Mouse (Mus musculus): ENCODE results near the gene Picalm. TPM values are rescaled to one million over a fixed set of nuclear protein-coding genes. Genes with fewer than 3 reads are reported as not detected.

Gene Picalm
- polyA plus RNA-seq, 1 experiment: 185 TPM

GRCm38 (mm10) chr7:90124991-90125390, 5.0 kb upstream of the Picalm start:
- Histone ChIP-seq H3K27ac (ENCODE audit: control insufficient read depth, insufficient read depth, low read depth, low read length, poor library complexity) (no peak overlapping the region), H3K4me1 (ENCODE audit: control insufficient read depth, insufficient read depth, low read length) (no peaks in the 10 kb centered on the region), H3K4me3 (replicated peaks; ENCODE audit: control insufficient read depth, low read depth, low read length) (no peak overlapping the region)
- WGBS: 83% methylated on average over 5 of the region's 5 CpGs
- no peak for TF ChIP-seq CTCF (IDR thresholded peaks at IDR 0.05; ENCODE audit: control insufficient read depth, insufficient read depth, low read length)
- TF ChIP-seq POLR2A (IDR thresholded peaks at IDR 0.05; ENCODE audit: borderline replicate concordance, control insufficient read depth, low read depth, low read length): no peak

GRCm38 (mm10) chr7:90128631-90129200, 1.3 kb upstream of the Picalm start:
- Histone ChIP-seq H3K27ac (ENCODE audit: control insufficient read depth, insufficient read depth, low read depth, low read length, poor library complexity) (no peak overlapping the region; the same call in 1 of the 2 replicates), H3K4me3 (replicated peaks; ENCODE audit: control insufficient read depth, low read depth, low read length) (no peak overlapping the region), H3K4me1 (ENCODE audit: control insufficient read depth, insufficient read depth, low read length) (no peaks in the 10 kb centered on the region)
- TF ChIP-seq CTCF (IDR thresholded peaks at IDR 0.05; ENCODE audit: control insufficient read depth, insufficient read depth, low read length) (no peak), POLR2A (IDR thresholded peaks at IDR 0.05; ENCODE audit: borderline replicate concordance, control insufficient read depth, low read depth, low read length) (no peak)
- 59% methylated on average over 8 of the region's 8 CpGs for WGBS

GRCm38 (mm10) chr7:90129271-90129731, 712 bp upstream of the Picalm start:
- peak overlapping the region; percentile 100 for H3K27ac ChIP-seq (ENCODE audit: control insufficient read depth, insufficient read depth, low read depth, low read length, poor library complexity)
- TF ChIP-seq POLR2A (IDR thresholded peaks at IDR 0.05; ENCODE audit: borderline replicate concordance, control insufficient read depth, low read depth, low read length): no peak
- TF ChIP-seq CTCF (IDR thresholded peaks at IDR 0.05; ENCODE audit: control insufficient read depth, insufficient read depth, low read length): no peak
- WGBS: 0% methylated on average over 12 of the region's 12 CpGs
- no peaks in the 10 kb centered on the region; the same call in 1 of the 2 replicates for H3K4me1 ChIP-seq (ENCODE audit: control insufficient read depth, insufficient read depth, low read length)
- H3K4me3 ChIP-seq (replicated peaks; ENCODE audit: control insufficient read depth, low read depth, low read length): peak overlapping the region; percentile 78

- under 1% methylated on average over 39 of the region's 39 CpGs for WGBS
Measured at GRCm38 (mm10) chr7:90130501-90131375, 725 bp downstream of the Picalm start.

DNA sequence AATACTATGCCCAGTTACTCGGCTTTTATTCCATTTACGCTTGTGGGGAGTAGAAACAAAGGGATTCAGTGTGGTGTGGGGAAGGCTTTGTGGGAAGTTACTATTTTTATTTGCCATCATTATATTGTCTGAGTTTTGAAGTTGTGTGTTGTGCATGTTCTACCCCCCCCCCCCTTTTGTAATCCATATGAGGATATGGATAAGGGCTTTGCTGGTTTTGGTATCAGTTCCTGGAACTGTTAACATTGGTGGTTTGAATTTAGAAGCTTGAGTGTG, 1.3 kb downstream of the Picalm start:
- Histone ChIP-seq H3K27ac (ENCODE audit: control insufficient read depth, insufficient read depth, low read depth, low read length, poor library complexity) (no peak overlapping the region), H3K4me1 (ENCODE audit: control insufficient read depth, insufficient read depth, low read length) (no peaks in the 10 kb centered on the region; the same call in 1 of the 2 replicates), H3K4me3 (replicated peaks; ENCODE audit: control insufficient read depth, low read depth, low read length) (peak overlapping the region; percentile 96)
- no peak for TF ChIP-seq CTCF (IDR thresholded peaks at IDR 0.05; ENCODE audit: control insufficient read depth, insufficient read depth, low read length)
- no peak for TF ChIP-seq POLR2A (IDR thresholded peaks at IDR 0.05; ENCODE audit: borderline replicate concordance, control insufficient read depth, low read depth, low read length)
- 0% methylated on average over 2 of the region's 2 CpGs for WGBS

More at GRCm38 (mm10) chr7:90130501-90131375, 725 bp downstream of the Picalm start:
- Histone ChIP-seq H3K4me1 (ENCODE audit: control insufficient read depth, insufficient read depth, low read length) (no peaks in the 10 kb centered on the region; the same call in 1 of the 2 replicates), H3K27ac (ENCODE audit: control insufficient read depth, insufficient read depth, low read depth, low read length, poor library complexity) (peak overlapping the region; percentile 100), H3K4me3 (replicated peaks; ENCODE audit: control insufficient read depth, low read depth, low read length) (peak overlapping the region; percentile 96)
- TF ChIP-seq POLR2A (IDR thresholded peaks at IDR 0.05; ENCODE audit: borderline replicate concordance, control insufficient read depth, low read depth, low read length) (peak; percentile 61), CTCF (IDR thresholded peaks at IDR 0.05; ENCODE audit: control insufficient read depth, insufficient read depth, low read length) (no peak)

DNA sequence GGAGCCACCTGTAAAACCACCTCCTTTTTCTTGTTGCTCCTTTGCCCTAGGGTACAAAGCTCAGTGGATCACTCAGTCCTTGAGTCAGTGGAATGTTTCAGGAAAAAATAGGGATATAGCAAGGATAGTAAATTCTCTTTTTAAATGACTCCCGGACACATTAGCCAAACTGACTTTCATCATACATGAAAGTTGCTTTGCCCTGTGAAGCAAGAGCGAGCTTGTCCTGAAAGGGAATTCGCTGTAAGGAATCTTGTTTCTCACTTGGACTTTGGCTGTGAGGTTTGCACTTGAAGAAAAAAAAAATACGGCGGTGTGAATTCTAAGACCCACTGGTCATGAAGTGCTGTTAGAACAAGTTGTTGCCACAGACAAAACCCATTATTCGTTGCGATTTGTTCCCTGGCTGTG, 1.8 kb downstream of the Picalm start:
- Histone ChIP-seq H3K27ac (ENCODE audit: control insufficient read depth, insufficient read depth, low read depth, low read length, poor library complexity) (peak overlapping the region; percentile 57; the same call in 1 of the 2 replicates), H3K4me3 (replicated peaks; ENCODE audit: control insufficient read depth, low read depth, low read length) (peak overlapping the region; percentile 53), H3K4me1 (ENCODE audit: control insufficient read depth, insufficient read depth, low read length) (no peaks in the 10 kb centered on the region; the same call in 1 of the 2 replicates)
- TF ChIP-seq POLR2A (IDR thresholded peaks at IDR 0.05; ENCODE audit: borderline replicate concordance, control insufficient read depth, low read depth, low read length): no peak
- no peak for TF ChIP-seq CTCF (IDR thresholded peaks at IDR 0.05; ENCODE audit: control insufficient read depth, insufficient read depth, low read length)
- WGBS: 9% methylated on average over 7 of the region's 7 CpGs

DNA sequence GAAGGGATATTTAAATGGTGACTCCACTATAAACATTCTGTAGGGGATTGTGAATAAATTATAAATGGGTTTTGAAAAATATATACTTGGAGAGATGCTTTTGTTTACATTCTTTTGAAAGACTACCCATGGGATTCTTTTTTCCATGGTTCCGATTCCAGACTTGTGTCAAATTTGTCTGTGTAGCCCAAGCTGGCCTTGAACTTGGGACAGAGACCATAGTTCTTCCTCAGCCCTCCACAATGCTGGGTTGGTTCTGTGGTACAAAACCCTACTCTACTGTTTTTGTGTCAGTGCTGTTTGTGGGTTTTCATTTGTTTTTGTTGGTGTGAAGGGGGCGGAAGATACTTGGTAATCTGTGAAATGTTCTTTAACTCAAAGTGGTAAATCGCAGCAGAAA, 2.3 kb downstream of the Picalm start:
- WGBS: 55% methylated on average over 3 of the region's 3 CpGs
- Histone ChIP-seq H3K4me3 (replicated peaks; ENCODE audit: control insufficient read depth, low read depth, low read length) (peak overlapping the region; percentile 68), H3K27ac (ENCODE audit: control insufficient read depth, insufficient read depth, low read depth, low read length, poor library complexity) (peak overlapping the region; percentile 57; the same call in 1 of the 2 replicates), H3K4me1 (ENCODE audit: control insufficient read depth, insufficient read depth, low read length) (no peaks in the 10 kb centered on the region; the same call in 1 of the 2 replicates)
- TF ChIP-seq CTCF (IDR thresholded peaks at IDR 0.05; ENCODE audit: control insufficient read depth, insufficient read depth, low read length): no peak
- TF ChIP-seq POLR2A (IDR thresholded peaks at IDR 0.05; ENCODE audit: borderline replicate concordance, control insufficient read depth, low read depth, low read length): no peak

- Histone ChIP-seq H3K4me1 (ENCODE audit: control insufficient read depth, insufficient read depth, low read length) (no peaks in the 10 kb centered on the region; the same call in 1 of the 2 replicates), H3K4me3 (replicated peaks; ENCODE audit: control insufficient read depth, low read depth, low read length) (no peak overlapping the region), H3K27ac (ENCODE audit: control insufficient read depth, insufficient read depth, low read depth, low read length, poor library complexity) (no peak overlapping the region)
- 72% methylated on average over 3 of the region's 3 CpGs for WGBS
- TF ChIP-seq CTCF (IDR thresholded peaks at IDR 0.05; ENCODE audit: control insufficient read depth, insufficient read depth, low read length) (no peak), POLR2A (IDR thresholded peaks at IDR 0.05; ENCODE audit: borderline replicate concordance, control insufficient read depth, low read depth, low read length) (no peak)
Measured at GRCm38 (mm10) chr7:90136736-90137135, 6.7 kb downstream of the Picalm start.

Data from bone marrow, adult 2 months (tissue).